Mouse (Mus musculus) effector memory CD4-positive, alpha-beta T cell, adult 7 months (primary cell): ENCODE results near the gene Gm49383. TPM values are rescaled to one million over a fixed set of nuclear protein-coding genes. Genes with fewer than 3 reads are reported as not detected.

Source experiments
- polyA plus RNA-seq: library from polyadenylated mRNA; unstranded; fragments of 100-300 nt; shearing (Covaris generic); gene quantifications from one replicate; pipeline ENCODE4 v1.2.1, GENCODE M21; 2017

The Gm49383 gene
- polyA plus RNA-seq, result 9.1 TPM

GRCm38 (mm10) chr12:69196444-69197377 is at the start of gene Gm49383:
TSS of gene Gm49383 (minus strand) at chr12:69197104.

GRCm38 (mm10) chr12:69240876-69241275 is 44.0 kb upstream of the Gm49383 start, which contains the start of gene Klhdc1:
TSS of gene Klhdc1 (plus strand) at chr12:69241176.

GRCm38 (mm10) chr12:69227776-69228466 is 31.0 kb upstream of the Gm49383 start, which contains the start of gene Pole2:
TSS of gene Pole2 (minus strand) at chr12:69228195.

GRCm38 (mm10) chr12:69204052-69204833 is 7.3 kb upstream of the Gm49383 start, which contains the start of gene Gm49384:
TSS of gene Gm49384 (minus strand) at chr12:69204267.

GRCm38 (mm10) chr12:69198164-69198535 is 1.2 kb upstream of the Gm49383 start, which contains the start of gene Dnaaf2:
TSS of gene Dnaaf2 (minus strand) at chr12:69198429.

GRCm38 (mm10) chr12:69183583-69184308 is 13.2 kb downstream of the Gm49383 start, which contains the start of the genes Rpl36al and Mgat2:
TSS of gene Rpl36al (minus strand) at chr12:69184083.
TSS of gene Mgat2 (plus strand) at chr12:69184157.

GRCm38 (mm10) chr12:69168461-69169106 is 28.3 kb downstream of the Gm49383 start, which contains the start of gene Lrr1:
TSS of gene Lrr1 (plus strand) at chr12:69168814.

GRCm38 (mm10) chr12:69158765-69159577 is 37.9 kb downstream of the Gm49383 start, which contains the start of gene Rps29:
TSS of gene Rps29 (minus strand) at chr12:69159186.

Other genes starting within 250 kb of the Gm49383 start
- gene Rps29, start 37.9 kb downstream of the Gm49383 start, polyA plus RNA-seq, result 2,065 TPM
- not detected for gene Lrr1, start 28.3 kb downstream of the Gm49383 start, polyA plus RNA-seq
- gene Rpl36al, start 13.0 kb downstream of the Gm49383 start, polyA plus RNA-seq, result 326 TPM
- 61.4 TPM for gene Mgat2, start 12.9 kb downstream of the Gm49383 start, polyA plus RNA-seq
- gene Dnaaf2, start 1.3 kb upstream of the Gm49383 start, polyA plus RNA-seq, result 3.1 TPM
- gene Gm49384, start 7.2 kb upstream of the Gm49383 start, polyA plus RNA-seq, result 8.9 TPM
- 3.3 TPM for gene Pole2, start 31.1 kb upstream of the Gm49383 start, polyA plus RNA-seq
- 18.9 TPM for gene Klhdc1, start 44.1 kb upstream of the Gm49383 start, polyA plus RNA-seq
- 24.6 TPM for gene Klhdc2, start 99.6 kb upstream of the Gm49383 start, polyA plus RNA-seq
- 142 TPM for gene Nemf, start 160.1 kb upstream of the Gm49383 start, polyA plus RNA-seq
- gene Arf6, start 175.0 kb upstream of the Gm49383 start, polyA plus RNA-seq, result 389 TPM
- gene Gm9887, start 175.4 kb upstream of the Gm49383 start, polyA plus RNA-seq, result 5.6 TPM